Mouse (Mus musculus): ENCODE measurements at regions not wholly inside any gene's neighbourhood (a gene's known extent, or its start where the extent isn't known, plus 50 kb on each side); places are given as distances from the start of the nearest gene placed in this dataset.

- no peak; the same call in 1 of the 2 replicates for ATAC-seq (ENCODE audit: low FRiP score, low read depth)
- H3K36me3 ChIP-seq = no peaks in the 10 kb centered on the region
- no peak overlapping the region for H3K9ac ChIP-seq (replicated peaks)
- WGBS = 65% methylated on average over 4 of the region's 4 CpGs
- H3K27me3 ChIP-seq = no peaks in the 10 kb centered on the region
- H3K27ac ChIP-seq (replicated peaks) = no peak overlapping the region
- H3K9me3 ChIP-seq = no peaks in the 10 kb centered on the region
- no peaks in the 10 kb centered on the region for H3K4me1 ChIP-seq
- no peak overlapping the region for H3K4me3 ChIP-seq
- H3K4me2 ChIP-seq (replicated peaks) = no peak overlapping the region
Measured at GRCm38 (mm10) chr16:65720953-65721352, 94.1 kb upstream of the Vgll3 start.

GRCm38 (mm10) chr16:65725559-65726269 is 89.3 kb upstream of the Vgll3 start:
- Histone ChIP-seq H3K4me2 (replicated peaks) (no peak overlapping the region), H3K27me3 (no peaks in the 10 kb centered on the region), H3K9me3 (no peaks in the 10 kb centered on the region), H3K4me1 (no peaks in the 10 kb centered on the region), H3K27ac (replicated peaks) (no peak overlapping the region), H3K4me3 (no peak overlapping the region), H3K36me3 (no peaks in the 10 kb centered on the region), H3K9ac (replicated peaks) (no peak overlapping the region)
- WGBS = 86% methylated on average over 5 of the region's 5 CpGs
- no peak for ATAC-seq (ENCODE audit: low FRiP score, low read depth)

DNA sequence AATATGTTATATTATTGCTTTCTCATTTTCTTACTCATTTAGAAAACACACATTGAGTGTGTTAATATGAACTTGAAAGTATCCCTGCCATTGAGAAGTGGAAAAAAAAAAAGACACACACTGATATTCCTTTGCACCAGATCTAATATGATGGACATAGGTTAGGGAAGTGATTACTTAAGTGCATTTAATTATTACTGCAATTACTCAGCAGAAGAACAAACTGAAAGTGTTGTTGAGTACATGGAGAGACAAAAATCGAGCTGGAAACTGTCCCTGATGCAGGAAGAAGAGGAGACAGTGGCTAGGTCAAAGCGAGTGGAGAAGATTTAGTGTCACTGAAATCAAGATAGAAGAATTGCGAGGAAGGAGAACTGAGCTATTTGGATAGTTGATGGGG is 88.8 kb upstream of the Vgll3 start:
- H3K27me3 ChIP-seq = no peaks in the 10 kb centered on the region
- no peak overlapping the region for H3K27ac ChIP-seq (replicated peaks)
- H3K4me3 ChIP-seq = no peak overlapping the region
- H3K36me3 ChIP-seq = no peaks in the 10 kb centered on the region
- no peak overlapping the region for H3K9ac ChIP-seq (replicated peaks)
- no peaks in the 10 kb centered on the region for H3K4me1 ChIP-seq
- 87% methylated on average over 3 of the region's 3 CpGs for WGBS
- H3K4me2 ChIP-seq (replicated peaks) = no peak overlapping the region
- H3K9me3 ChIP-seq = no peaks in the 10 kb centered on the region
- ATAC-seq (ENCODE audit: low FRiP score, low read depth) = no peak

GRCm38 (mm10) chr16:65729322-65729721 is 85.7 kb upstream of the Vgll3 start:
- H3K4me2 ChIP-seq (replicated peaks) = no peak overlapping the region
- no peak overlapping the region for H3K27ac ChIP-seq (replicated peaks)
- no peaks in the 10 kb centered on the region for H3K9me3 ChIP-seq
- 60% methylated on average over 4 of the region's 4 CpGs for WGBS
- H3K4me3 ChIP-seq = no peak overlapping the region
- no peak for ATAC-seq (ENCODE audit: low FRiP score, low read depth)
- no peaks in the 10 kb centered on the region for H3K36me3 ChIP-seq
- H3K4me1 ChIP-seq = no peaks in the 10 kb centered on the region
- no peaks in the 10 kb centered on the region for H3K27me3 ChIP-seq
- H3K9ac ChIP-seq (replicated peaks) = no peak overlapping the region

DNA sequence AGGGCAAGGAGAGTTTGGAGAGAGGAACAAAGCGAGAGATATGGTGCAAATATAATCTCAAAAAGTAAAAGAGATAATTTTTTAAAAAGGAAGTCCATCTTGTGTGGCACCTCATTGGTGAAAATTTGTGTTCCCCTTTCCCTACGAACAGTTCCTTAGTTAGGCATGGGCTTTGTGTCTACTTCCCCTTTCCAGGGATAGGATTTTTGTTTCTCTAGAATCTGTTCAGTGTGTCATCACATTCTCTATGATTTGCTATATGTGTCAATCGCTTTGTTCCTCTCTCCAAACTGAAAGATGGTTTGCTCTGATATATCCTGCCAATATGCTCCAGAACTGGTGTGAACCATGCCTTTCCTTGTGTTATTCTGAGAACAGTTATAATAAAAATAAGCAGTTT is 75.4 kb upstream of the Vgll3 start:
- Histone ChIP-seq H3K9me3 (no peaks in the 10 kb centered on the region), H3K27ac (replicated peaks) (no peak overlapping the region), H3K4me1 (no peaks in the 10 kb centered on the region), H3K9ac (replicated peaks) (no peak overlapping the region), H3K36me3 (no peaks in the 10 kb centered on the region), H3K4me3 (no peak overlapping the region), H3K27me3 (no peaks in the 10 kb centered on the region), H3K4me2 (replicated peaks) (no peak overlapping the region)
- ATAC-seq (ENCODE audit: low FRiP score, low read depth) = no peak
- 89% methylated on average over 3 of the region's 3 CpGs for WGBS

DNA sequence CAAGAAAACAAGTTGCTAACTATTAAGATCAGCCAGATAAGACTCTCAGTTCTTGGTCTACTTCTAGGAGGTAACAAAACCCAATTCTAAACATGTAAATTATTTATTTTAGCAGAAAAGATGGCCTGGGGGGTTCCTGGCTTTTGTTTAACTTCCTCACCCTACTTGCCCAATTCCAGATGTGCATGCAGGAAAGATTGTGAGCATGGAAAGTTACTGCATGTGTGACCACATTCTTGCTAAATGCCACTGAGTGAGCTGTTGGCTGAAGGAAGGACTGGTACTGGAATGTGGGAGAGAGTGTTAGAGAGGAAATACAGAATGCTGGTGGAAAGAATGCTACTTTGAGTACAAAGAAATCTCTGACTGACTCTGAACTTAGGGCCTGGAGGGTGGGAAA is 72.1 kb upstream of the Vgll3 start:
- Histone ChIP-seq H3K4me2 (replicated peaks) (no peak overlapping the region), H3K4me3 (no peak overlapping the region), H3K27me3 (no peaks in the 10 kb centered on the region), H3K36me3 (no peaks in the 10 kb centered on the region), H3K9ac (replicated peaks) (no peak overlapping the region), H3K27ac (replicated peaks) (no peak overlapping the region), H3K9me3 (no peaks in the 10 kb centered on the region), H3K4me1 (no peaks in the 10 kb centered on the region)
- ATAC-seq (ENCODE audit: low FRiP score, low read depth) = no peak

GRCm38 (mm10) chr16:65755667-65756066 is 59.4 kb upstream of the Vgll3 start:
- Histone ChIP-seq H3K9ac (replicated peaks) (no peak overlapping the region), H3K4me3 (no peak overlapping the region), H3K4me2 (replicated peaks) (no peak overlapping the region), H3K9me3 (no peaks in the 10 kb centered on the region), H3K36me3 (no peaks in the 10 kb centered on the region), H3K27me3 (no peaks in the 10 kb centered on the region), H3K4me1 (no peaks in the 10 kb centered on the region), H3K27ac (replicated peaks) (no peak overlapping the region)
- WGBS = 26% methylated on average over 2 of the region's 2 CpGs
- ATAC-seq (ENCODE audit: low FRiP score, low read depth) = no peak

All from midbrain, embryonic 12.5 days (tissue).